Mouse (Mus musculus): ENCODE results near the gene Eml4. TPM values are rescaled to one million over a fixed set of nuclear protein-coding genes. Genes with fewer than 3 reads are reported as not detected.

Eml4 gene
- total and polyA plus RNA-seq, 3 experiments, result 38.2 to 75.6 (median 60.1) TPM

GRCm38 (mm10) chr17:83311806-83312205 is 38.9 kb upstream of the Eml4 start:
- H3K4me3 ChIP-seq (replicated peaks in 1 of 3; ENCODE audit: low read depth in 2 of 3, low read length in 2 of 3, poor library complexity in 1 of 3), result no peak overlapping the region
- H3K9ac ChIP-seq (ENCODE audit: insufficient read depth, low read depth), result no peak overlapping the region

DNA sequence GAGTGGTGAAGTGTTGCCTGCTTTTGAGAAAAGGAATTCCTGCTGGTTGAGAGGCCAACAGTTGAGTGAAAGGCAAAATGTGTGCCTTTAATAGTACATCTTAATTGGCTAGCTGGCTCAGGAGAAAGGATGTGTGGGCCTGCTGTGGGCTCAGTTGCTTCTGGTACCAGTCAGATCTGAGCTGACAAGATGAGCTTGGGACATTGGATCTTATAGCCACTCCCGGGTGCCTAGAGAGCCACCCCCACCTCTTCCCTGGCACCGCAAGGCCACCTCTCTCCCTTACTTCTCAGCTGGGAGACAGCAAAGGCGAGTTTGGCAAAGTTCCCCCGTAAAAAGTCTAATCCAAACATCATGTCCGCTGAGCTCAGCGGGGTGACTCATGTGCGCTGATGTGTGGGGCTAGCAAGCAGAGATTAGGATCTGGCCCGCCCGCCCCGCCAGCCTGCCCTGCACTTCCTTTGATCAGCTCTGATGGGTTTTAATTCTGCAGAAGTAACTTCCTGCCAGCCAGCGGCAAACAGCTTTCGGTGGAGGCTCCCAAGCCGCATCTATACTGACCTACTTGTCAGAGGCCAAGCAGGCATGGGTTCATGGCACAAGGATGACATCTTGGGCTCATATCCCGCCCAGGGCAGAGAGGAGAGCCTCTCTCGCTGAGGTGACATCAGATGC is 38.4 kb upstream of the Eml4 start:
- Histone ChIP-seq H3K79me2 (replicated peaks; ENCODE audit: control insufficient read depth, extremely low read depth, insufficient read depth, poor library complexity, severe bottlenecking) (no peaks in the 10 kb centered on the region), H3K27ac (ENCODE audit: insufficient read depth, low read depth) (no peak overlapping the region), H3K4me1 (ENCODE audit: control insufficient read depth in 1 of 2, insufficient read depth in 2 of 2) (0 out of 4 replicates have a peak, but pooled peaks cover 0 to 4% of the 10 kb centered on the region in 2 experiments), H3K9ac (ENCODE audit: insufficient read depth, low read depth) (no peak overlapping the region), H3K36me3 (replicated peaks in 1 of 2; ENCODE audit: control insufficient read depth in 1 of 2, insufficient read depth in 1 of 2, low read length in 1 of 2) (no peaks in the 10 kb centered on the region), H3K27me3 (replicated peaks) (no peaks in the 10 kb centered on the region), H3K4me3 (replicated peaks in 1 of 3; ENCODE audit: low read depth in 2 of 3, low read length in 2 of 3, poor library complexity in 1 of 3) (no peak overlapping the region), H3K9me3 (replicated peaks; ENCODE audit: low read length) (no peaks in the 10 kb centered on the region), H3K4me2 (ENCODE audit: insufficient read depth, low read depth, poor library complexity, severe bottlenecking) (no peak overlapping the region)
- dilution Hi-C loops (cut with MboI; ENCODE audit: extremely low pct_ligation_motif_present, extremely low pct_unique_long_range_greater_than_20kb, low sequenced_read_pairs), result no loop called here
- DNase-seq (ENCODE audit: extremely low read depth), result no peak
- TF ChIP-seq PAX5 (IDR thresholded peaks at IDR 0.05; ENCODE audit: low read length), result no peak
- TF ChIP-seq HCFC1 (IDR thresholded peaks at IDR 0.05; ENCODE audit: low read depth, low read length), result no peak
- TF ChIP-seq ZKSCAN1 (IDR thresholded peaks at IDR 0.05; ENCODE audit: borderline replicate concordance, low read depth, low read length), result no peak
- TF ChIP-seq JUND (conservative IDR thresholded peaks at IDR 0.05; ENCODE audit: low read depth, low read length), result no peak
- no peak for TF ChIP-seq GABPA (IDR thresholded peaks at IDR 0.05; ENCODE audit: insufficient replicate concordance, low read depth, low read length)
- no peak for TF ChIP-seq TCF12 (IDR thresholded peaks at IDR 0.05; ENCODE audit: low read depth, low read length)
- TF ChIP-seq ELF1 (IDR thresholded peaks at IDR 0.05; ENCODE audit: low read depth, low read length), result no peak
- no peak for TF ChIP-seq MYC (IDR thresholded peaks at IDR 0.05; ENCODE audit: low read depth, low read length)
- in situ Hi-C loops (cut with MboI; ENCODE audit: low pct_ligation_motif_present, low pct_unique_long_range_greater_than_20kb, low sequenced_read_pairs), result no loop called here

More at GRCm38 (mm10) chr17:83311806-83312205, 38.9 kb upstream of the Eml4 start:
- no peak for TF ChIP-seq BHLHE40 (IDR thresholded peaks at IDR 0.05; ENCODE audit: low read depth, low read length)
- TF ChIP-seq MEF2A (IDR thresholded peaks at IDR 0.05; ENCODE audit: borderline replicate concordance, low read depth, low read length), result no peak
- TF ChIP-seq ZMIZ1 (IDR thresholded peaks at IDR 0.05; ENCODE audit: low read depth, low read length), result no peak
- no peak for TF ChIP-seq RAD21 (IDR thresholded peaks at IDR 0.05; ENCODE audit: low read depth, low read length)
- no peak for TF ChIP-seq ETS1 (conservative IDR thresholded peaks at IDR 0.05; ENCODE audit: low read depth, low read length)
- no peak for TF ChIP-seq UBTF (IDR thresholded peaks at IDR 0.05; ENCODE audit: low read depth, low read length)
- no peak for TF ChIP-seq SIN3A (IDR thresholded peaks at IDR 0.05; ENCODE audit: low read length)
- no peak for TF ChIP-seq HCFC1 (IDR thresholded peaks at IDR 0.05; ENCODE audit: low read depth, low read length)
- no peak for TF ChIP-seq GABPA (IDR thresholded peaks at IDR 0.05; ENCODE audit: insufficient replicate concordance, low read depth, low read length)
- no peak for TF ChIP-seq JUND (conservative IDR thresholded peaks at IDR 0.05; ENCODE audit: low read depth, low read length)
- dilution Hi-C loops (cut with MboI; ENCODE audit: extremely low pct_ligation_motif_present, extremely low pct_unique_long_range_greater_than_20kb, low sequenced_read_pairs), result no loop called here
- DNase-seq (ENCODE audit: extremely low read depth), result no peak
- in situ Hi-C loops (cut with MboI; ENCODE audit: low pct_ligation_motif_present, low pct_unique_long_range_greater_than_20kb, low sequenced_read_pairs), result no loop called here
- Histone ChIP-seq H3K4me1 (ENCODE audit: control insufficient read depth in 1 of 2, insufficient read depth in 2 of 2) (0 out of 4 replicates have a peak, but pooled peaks cover 0 to 4% of the 10 kb centered on the region in 2 experiments), H3K4me2 (ENCODE audit: insufficient read depth, low read depth, poor library complexity, severe bottlenecking) (no peak overlapping the region), H3K79me2 (replicated peaks; ENCODE audit: control insufficient read depth, extremely low read depth, insufficient read depth, poor library complexity, severe bottlenecking) (no peaks in the 10 kb centered on the region), H3K27me3 (replicated peaks) (no peaks in the 10 kb centered on the region), H3K36me3 (replicated peaks in 1 of 2; ENCODE audit: control insufficient read depth in 1 of 2, insufficient read depth in 1 of 2, low read length in 1 of 2) (no peaks in the 10 kb centered on the region), H3K9me3 (replicated peaks; ENCODE audit: low read length) (no peaks in the 10 kb centered on the region), H3K27ac (ENCODE audit: insufficient read depth, low read depth) (no peak overlapping the region)
